In genomic region chr10:13500938-13501496, GRCm38 (mm10) we compare ENCODE assay signal across 8 mouse cellular contexts. TPM values are rescaled to one million over a fixed set of nuclear protein-coding genes. Genes with fewer than 3 reads are reported as not detected.
A peak's percentile ranks its signal among the peaks of the same experiment; 100 is the strongest.
DNase-seq lines count a peak whose midpoint lies in the region; ATAC-seq and TF ChIP-seq lines count a peak whose summit lies in the region.

No protein-coding gene starts in this region.

- in situ Hi-C loops in CH12.LX (cut with MboI; ENCODE audit: low pct_ligation_motif_present, low pct_unique_long_range_greater_than_20kb, low sequenced_read_pairs) = no loop called here

- no peaks in the 10 kb centered on the region for H3K79me2 ChIP-seq in CH12.LX (replicated peaks; ENCODE audit: control insufficient read depth, extremely low read depth, insufficient read depth, poor library complexity, severe bottlenecking)

- TF ChIP-seq POLR2A in CH12.LX (IDR thresholded peaks at IDR 0.05; ENCODE audit: low read depth, low read length) = peak; percentile 70
- peak; percentile 76 for TF ChIP-seq POLR2A in testis, adult 2 months (IDR thresholded peaks at IDR 0.05; ENCODE audit: control insufficient read depth, low read depth, low read length)

- H3K36me3 ChIP-seq in CH12.LX (replicated peaks in 1 of 2; ENCODE audit: control insufficient read depth in 1 of 2, insufficient read depth in 1 of 2, low read length in 1 of 2) = peaks cover 12 to 31% of the 10 kb centered on the region in 2 experiments
- no peaks in the 10 kb centered on the region; the same call in 1 of the 2 replicates for H3K36me3 ChIP-seq in forebrain, embryonic 12.5 days (replicated peaks)
- H3K36me3 ChIP-seq in heart, postnatal 0 days (replicated peaks; ENCODE audit: control insufficient read depth, insufficient read depth, low read length) = peaks cover 20% of the 10 kb centered on the region
- peaks cover 9% of the 10 kb centered on the region; the same call in 1 of the 2 replicates for H3K36me3 ChIP-seq in liver, embryonic 16.5 days (ENCODE audit: control insufficient read depth, insufficient read depth)
- peaks cover 17% of the 10 kb centered on the region; the same call in 1 of the 2 replicates for H3K36me3 ChIP-seq in neural tube, embryonic 13.5 days
- no peaks in the 10 kb centered on the region for H3K36me3 ChIP-seq in testis, adult 2 months (ENCODE audit: control insufficient read depth, insufficient read depth, low read length)

- WGBS in forebrain, embryonic 12.5 days = under 1% methylated on average over 30 of the region's 30 CpGs
- 0% methylated on average over 18 of the region's 30 CpGs for WGBS in heart, postnatal 0 days
- 0% methylated on average over 18 of the region's 30 CpGs for WGBS in liver, embryonic 16.5 days (ENCODE audit: insufficient replicate concordance)
- WGBS in neural tube, embryonic 13.5 days = 0% methylated on average over 22 of the region's 30 CpGs

- no peak for TF ChIP-seq CTCF in CH12.LX (conservative IDR thresholded peaks at IDR 0.05 in 1 of 2, IDR thresholded peaks at IDR 0.05 in 1 of 2; ENCODE audit: low read depth in 2 of 2, low read length in 2 of 2)
- no peak for TF ChIP-seq CTCF in heart, postnatal 0 days (IDR thresholded peaks at IDR 0.05; ENCODE audit: low read depth)
- no peak for TF ChIP-seq CTCF in testis, adult 2 months (IDR thresholded peaks at IDR 0.05; ENCODE audit: control insufficient read depth, insufficient read depth, insufficient replicate concordance, low read depth, low read length)

- peak; percentile 91 for DNase-seq in CH12.LX (ENCODE audit: extremely low read depth)
- DNase-seq in c-Kit-positive CD71-positive TER-119-positive erythroid progenitor cells, embryonic 14.5 days (ENCODE audit: low spot score) = peak; percentile 87
- DNase-seq in heart, postnatal 0 days (ENCODE audit: low spot score) = peak; percentile 93
- peak; percentile 88 to 93 for DNase-seq in kidney, postnatal 4 days

- peaks cover 0 to 21% of the 10 kb centered on the region in 2 experiments; a peak in 2 of 4 replicates for H3K4me1 ChIP-seq in CH12.LX (ENCODE audit: control insufficient read depth in 1 of 2, insufficient read depth in 2 of 2)
- H3K4me1 ChIP-seq in forebrain, embryonic 12.5 days = 0 out of 2 replicates have a peak, but pooled peaks cover 3% of the 10 kb centered on the region
- peaks cover 20% of the 10 kb centered on the region for H3K4me1 ChIP-seq in heart, postnatal 0 days (ENCODE audit: control insufficient read depth, insufficient read depth)
- peaks cover 11% of the 10 kb centered on the region for H3K4me1 ChIP-seq in liver, embryonic 16.5 days (ENCODE audit: control insufficient read depth, low read depth, low read length)
- H3K4me1 ChIP-seq in neural tube, embryonic 13.5 days (replicated peaks) = peaks cover 12% of the 10 kb centered on the region
- peaks cover 10% of the 10 kb centered on the region for H3K4me1 ChIP-seq in testis, adult 2 months (ENCODE audit: control insufficient read depth, insufficient read depth, low read length)

- H3K4me2 ChIP-seq in CH12.LX (ENCODE audit: insufficient read depth, low read depth, poor library complexity, severe bottlenecking) = peak overlapping the region; percentile 87
- peak overlapping the region; percentile 77 for H3K4me2 ChIP-seq in forebrain, embryonic 12.5 days
- H3K4me2 ChIP-seq in heart, postnatal 0 days (ENCODE audit: low read depth, low read length) = peak overlapping the region; percentile 70
- H3K4me2 ChIP-seq in liver, embryonic 16.5 days (ENCODE audit: low read depth, low read length) = peak overlapping the region; percentile 59
- peak overlapping the region; percentile 75 for H3K4me2 ChIP-seq in neural tube, embryonic 13.5 days

- no peaks in the 10 kb centered on the region for H3K9me3 ChIP-seq in CH12.LX (replicated peaks; ENCODE audit: low read length)
- no peaks in the 10 kb centered on the region for H3K9me3 ChIP-seq in forebrain, embryonic 12.5 days
- H3K9me3 ChIP-seq in heart, postnatal 0 days (replicated peaks; ENCODE audit: control insufficient read depth, low read length) = no peaks in the 10 kb centered on the region
- H3K9me3 ChIP-seq in liver, embryonic 16.5 days (replicated peaks; ENCODE audit: control insufficient read depth, low read length) = no peaks in the 10 kb centered on the region
- H3K9me3 ChIP-seq in neural tube, embryonic 13.5 days = no peaks in the 10 kb centered on the region

- H3K27ac ChIP-seq in CH12.LX (ENCODE audit: insufficient read depth, low read depth) = no peak overlapping the region
- H3K27ac ChIP-seq in forebrain, embryonic 12.5 days = no peak overlapping the region
- H3K27ac ChIP-seq in heart, postnatal 0 days (ENCODE audit: low read depth) = peak overlapping the region; percentile 70
- peak overlapping the region; percentile 54 for H3K27ac ChIP-seq in liver, embryonic 16.5 days (ENCODE audit: low read length)
- no peak overlapping the region; the same call in 1 of the 2 replicates for H3K27ac ChIP-seq in neural tube, embryonic 13.5 days (replicated peaks)
- H3K27ac ChIP-seq in testis, adult 2 months (ENCODE audit: control insufficient read depth, insufficient read depth, low read depth, low read length) = peak overlapping the region; percentile 61

- dilution Hi-C loops in CH12.LX (cut with MboI; ENCODE audit: extremely low pct_ligation_motif_present, extremely low pct_unique_long_range_greater_than_20kb, low sequenced_read_pairs) = no loop called here

- no peaks in the 10 kb centered on the region for H3K27me3 ChIP-seq in CH12.LX (replicated peaks)
- no peaks in the 10 kb centered on the region for H3K27me3 ChIP-seq in forebrain, embryonic 12.5 days
- no peaks in the 10 kb centered on the region for H3K27me3 ChIP-seq in heart, postnatal 0 days (ENCODE audit: control insufficient read depth, insufficient read depth, low read length)
- H3K27me3 ChIP-seq in liver, embryonic 16.5 days (ENCODE audit: control insufficient read depth, insufficient read depth, low read depth, low read length) = no peaks in the 10 kb centered on the region
- H3K27me3 ChIP-seq in neural tube, embryonic 13.5 days = no peaks in the 10 kb centered on the region
- no peaks in the 10 kb centered on the region for H3K27me3 ChIP-seq in testis, adult 2 months (ENCODE audit: control insufficient read depth, insufficient read depth, low read length)

- H3K4me3 ChIP-seq in CH12.LX (replicated peaks in 1 of 3; ENCODE audit: low read depth in 2 of 3, low read length in 2 of 3, poor library complexity in 1 of 3) = peak overlapping the region; percentile 63 to 78 (median 68)
- H3K4me3 ChIP-seq in forebrain, embryonic 12.5 days (replicated peaks) = peak overlapping the region; percentile 60
- H3K4me3 ChIP-seq in heart, postnatal 0 days (ENCODE audit: low read depth, low read length) = peak overlapping the region; percentile 66
- H3K4me3 ChIP-seq in liver, embryonic 16.5 days (ENCODE audit: low read depth, low read length) = peak overlapping the region; percentile 61
- peak overlapping the region; percentile 61 for H3K4me3 ChIP-seq in neural tube, embryonic 13.5 days
- peak overlapping the region; percentile 84 for H3K4me3 ChIP-seq in testis, adult 2 months (ENCODE audit: control insufficient read depth, low read depth, low read length)

- TF ChIP-seq EP300 in CH12.LX (IDR thresholded peaks at IDR 0.05; ENCODE audit: low read length) = no peak
- no peak for TF ChIP-seq EP300 in heart, postnatal 0 days (IDR thresholded peaks at IDR 0.05; ENCODE audit: low read depth)

- no peak for TF ChIP-seq RAD21 in CH12.LX (IDR thresholded peaks at IDR 0.05; ENCODE audit: low read depth, low read length)

- peak overlapping the region; percentile 50 for H3K9ac ChIP-seq in CH12.LX (ENCODE audit: insufficient read depth, low read depth)
- peak overlapping the region; percentile 62 for H3K9ac ChIP-seq in forebrain, embryonic 12.5 days
- peak overlapping the region; percentile 56 for H3K9ac ChIP-seq in heart, postnatal 0 days (replicated peaks; ENCODE audit: low read depth, low read length)
- peak overlapping the region; percentile 49 for H3K9ac ChIP-seq in liver, embryonic 16.5 days (ENCODE audit: low read depth, low read length)
- H3K9ac ChIP-seq in neural tube, embryonic 13.5 days = peak overlapping the region; percentile 80

- ATAC-seq in forebrain, embryonic 12.5 days (ENCODE audit: low FRiP score) = peak; percentile 90
- ATAC-seq in heart, postnatal 0 days (ENCODE audit: insufficient read depth, low read depth) = peak; percentile 88
- peak; percentile 76 for ATAC-seq in liver, embryonic 16.5 days (ENCODE audit: low read depth)
- ATAC-seq in neural tube, embryonic 13.5 days (ENCODE audit: low read depth) = peak; percentile 93

RNA-seq across cellular contexts. Expression of gene Fuca2, which starts 1.7 kb away (rescaled TPM):
- total RNA-seq in CH12.LX (2012; rRNA removed) (23.3 and 28.2 TPM in 2 replicates), CH12.LX (2014; rRNA removed) (36.4 and 37.5 TPM in 2 replicates)
- 42.2 and 48.5 TPM in 2 replicates for polyA plus RNA-seq in CH12.LX (2012; ENCODE audit: insufficient read length, low read depth)
- polyA plus RNA-seq in forebrain, embryonic 12.5 days (2016; fragmentation: Nextera tagmentation; extraction: Ambion mirVana) = 22.4 and 22.7 TPM in 2 replicates
- 63.9 and 78.7 TPM in 2 replicates for total RNA-seq in heart, postnatal 0 days (2014; rRNA removed; ENCODE audit: low replicate concordance)
- 289 and 361 TPM in 2 replicates for polyA plus RNA-seq in heart, postnatal 0 days (2015; fragmentation: Nextera tagmentation; extraction: Ambion mirVana)
- polyA plus RNA-seq in liver, embryonic 16.5 days (2015; fragmentation: Nextera tagmentation; extraction: Ambion mirVana) = 47.7 and 53.7 TPM in 2 replicates
- polyA plus RNA-seq in neural tube, embryonic 13.5 days (2015; fragmentation: Nextera tagmentation; extraction: Ambion mirVana) = 36.9 and 37.7 TPM in 2 replicates
- 8.6 and 11.3 TPM in 2 replicates for polyA plus RNA-seq in testis, adult 2 months (2012; rRNA removed)

RNA-seq across cellular contexts. Expression of gene Phactr2, which starts 26.8 kb away (rescaled TPM):
- 0.08 TPM in 2 replicates for total RNA-seq in CH12.LX (2012; rRNA removed)
- total RNA-seq in CH12.LX (2014; rRNA removed) = 0.18 and 0.31 TPM in 2 replicates
- polyA plus RNA-seq in CH12.LX (2012; ENCODE audit: insufficient read length, low read depth) = 0.49 and 0.89 TPM in 2 replicates
- 12.4 TPM in 2 replicates for polyA plus RNA-seq in forebrain, embryonic 12.5 days (2016; fragmentation: Nextera tagmentation; extraction: Ambion mirVana)
- total RNA-seq in heart, postnatal 0 days (2014; rRNA removed; ENCODE audit: low replicate concordance) = 51.1 and 62.5 TPM in 2 replicates
- polyA plus RNA-seq in heart, postnatal 0 days (2015; fragmentation: Nextera tagmentation; extraction: Ambion mirVana) = 39.6 and 40.6 TPM in 2 replicates
- 3.4 and 3.5 TPM in 2 replicates for polyA plus RNA-seq in liver, embryonic 16.5 days (2015; fragmentation: Nextera tagmentation; extraction: Ambion mirVana)
- 11.3 and 11.4 TPM in 2 replicates for polyA plus RNA-seq in neural tube, embryonic 13.5 days (2015; fragmentation: Nextera tagmentation; extraction: Ambion mirVana)
- 3.2 and 3.5 TPM in 2 replicates for polyA plus RNA-seq in testis, adult 2 months (2012; rRNA removed)

RNA-seq across cellular contexts. Expression of gene Adat2, which starts 51.7 kb away (rescaled TPM):
- total RNA-seq in CH12.LX (2012; rRNA removed) = 9.2 and 10.4 TPM in 2 replicates
- 10.5 and 11.6 TPM in 2 replicates for total RNA-seq in CH12.LX (2014; rRNA removed)
- 17.1 and 20.6 TPM in 2 replicates for polyA plus RNA-seq in CH12.LX (2012; ENCODE audit: insufficient read length, low read depth)
- 3.3 and 4.4 TPM in 2 replicates for polyA plus RNA-seq in forebrain, embryonic 12.5 days (2016; fragmentation: Nextera tagmentation; extraction: Ambion mirVana)
- total RNA-seq in heart, postnatal 0 days (2014; rRNA removed; ENCODE audit: low replicate concordance) = 0.99 TPM in 1 of 2 replicates, not detected in the other
- 2.0 and 2.3 TPM in 2 replicates for polyA plus RNA-seq in heart, postnatal 0 days (2015; fragmentation: Nextera tagmentation; extraction: Ambion mirVana)
- 1.7 and 1.8 TPM in 2 replicates for polyA plus RNA-seq in liver, embryonic 16.5 days (2015; fragmentation: Nextera tagmentation; extraction: Ambion mirVana)
- polyA plus RNA-seq in neural tube, embryonic 13.5 days (2015; fragmentation: Nextera tagmentation; extraction: Ambion mirVana) = 2.1 and 2.9 TPM in 2 replicates
- polyA plus RNA-seq in testis, adult 2 months (2012; rRNA removed) = 20.5 and 21.4 TPM in 2 replicates

RNA-seq across cellular contexts. Expression of gene Pex3, which starts 51.9 kb away (rescaled TPM):
- total RNA-seq in CH12.LX (2012; rRNA removed) = 13.9 and 14.6 TPM in 2 replicates
- 34.9 and 37.7 TPM in 2 replicates for total RNA-seq in CH12.LX (2014; rRNA removed)
- 23.3 and 24.9 TPM in 2 replicates for polyA plus RNA-seq in CH12.LX (2012; ENCODE audit: insufficient read length, low read depth)
- polyA plus RNA-seq in forebrain, embryonic 12.5 days (2016; fragmentation: Nextera tagmentation; extraction: Ambion mirVana) = 21.9 and 22.3 TPM in 2 replicates
- total RNA-seq in heart, postnatal 0 days (2014; rRNA removed; ENCODE audit: low replicate concordance) = 31.0 and 46.8 TPM in 2 replicates
- polyA plus RNA-seq in heart, postnatal 0 days (2015; fragmentation: Nextera tagmentation; extraction: Ambion mirVana) = 24.5 and 25.0 TPM in 2 replicates
- 9.5 and 9.8 TPM in 2 replicates for polyA plus RNA-seq in liver, embryonic 16.5 days (2015; fragmentation: Nextera tagmentation; extraction: Ambion mirVana)
- 26.4 and 26.5 TPM in 2 replicates for polyA plus RNA-seq in neural tube, embryonic 13.5 days (2015; fragmentation: Nextera tagmentation; extraction: Ambion mirVana)
- polyA plus RNA-seq in testis, adult 2 months (2012; rRNA removed) = 69.8 and 81.8 TPM in 2 replicates

Comparison
In these comparisons a context has a peak if more than half of its experiments do, and no peak if none do; other contexts are left out.
1. H3K27ac ChIP-seq: peak in heart, postnatal 0 days (single experiment), liver, embryonic 16.5 days (single experiment) and testis, adult 2 months (single experiment); none in CH12.LX (single experiment), forebrain, embryonic 12.5 days (single experiment) and neural tube, embryonic 13.5 days (single experiment).
2. Peak in every context shown above with its lines, with median percentiles within 50 percentile points of each other: DNase-seq, H3K4me2 ChIP-seq, H3K4me3 ChIP-seq, H3K9ac ChIP-seq and ATAC-seq.